Mouse (Mus musculus): ENCODE results near the gene Inka2.

- TF ChIP-seq CTCF (IDR thresholded peaks at IDR 0.05; ENCODE audit: control insufficient read depth, insufficient read depth, insufficient replicate concordance, low read depth, low read length) (no peak), POLR2A (IDR thresholded peaks at IDR 0.05; ENCODE audit: control insufficient read depth, low read depth, low read length) (no peak)
These were observed 6.1 kb upstream of the Inka2 start for GRCm38 (mm10) chr3:105698311-105698710.

Data from testis, adult 2 months (tissue).